Mouse (Mus musculus): ENCODE results near the gene Flrt3. TPM values are rescaled to one million over a fixed set of nuclear protein-coding genes. Genes with fewer than 3 reads are reported as not detected.

Flrt3 gene
- polyA plus RNA-seq, 1 experiment: 11.8 TPM

- Histone ChIP-seq H3K4me1 (ENCODE audit: control insufficient read depth, insufficient read depth, low read length) (no peaks in the 10 kb centered on the region), H3K27me3 (ENCODE audit: control insufficient read depth, insufficient read depth, low read length) (no peaks in the 10 kb centered on the region), H3K4me3 (replicated peaks; ENCODE audit: insufficient read depth, low read depth, low read length) (no peak overlapping the region), H3K27ac (ENCODE audit: insufficient read depth, low read length) (no peak overlapping the region)
- no peak for DNase-seq
- no peak for TF ChIP-seq CTCF (IDR thresholded peaks at IDR 0.05; ENCODE audit: borderline replicate concordance, insufficient read depth, low read depth, low read length)
- no peak for TF ChIP-seq POLR2A (IDR thresholded peaks at IDR 0.05; ENCODE audit: borderline replicate concordance, insufficient read depth, low read length)
- 91% methylated on average over 5 of the region's 5 CpGs for WGBS
Observed at GRCm38 (mm10) chr2:140693845-140694244, 22.6 kb upstream of the Flrt3 start.

GRCm38 (mm10) chr2:140692461-140692860, 21.2 kb upstream of the Flrt3 start:
- whole genome bisulfite sequencing: 91% methylated on average over 4 of the region's 4 CpGs
- TF ChIP-seq POLR2A (IDR thresholded peaks at IDR 0.05; ENCODE audit: borderline replicate concordance, insufficient read depth, low read length): no peak
- TF ChIP-seq CTCF (IDR thresholded peaks at IDR 0.05; ENCODE audit: borderline replicate concordance, insufficient read depth, low read depth, low read length): no peak
- no peak for DNase-seq
- Histone ChIP-seq H3K27ac (ENCODE audit: insufficient read depth, low read length) (no peak overlapping the region), H3K4me1 (ENCODE audit: control insufficient read depth, insufficient read depth, low read length) (no peaks in the 10 kb centered on the region), H3K4me3 (replicated peaks; ENCODE audit: insufficient read depth, low read depth, low read length) (no peak overlapping the region), H3K27me3 (ENCODE audit: control insufficient read depth, insufficient read depth, low read length) (no peaks in the 10 kb centered on the region)

GRCm38 (mm10) chr2:140691403-140691802, 20.1 kb upstream of the Flrt3 start:
- 97% methylated on average over 1 of the region's 1 CpGs for WGBS
- H3K27me3 ChIP-seq (ENCODE audit: control insufficient read depth, insufficient read depth, low read length): no peaks in the 10 kb centered on the region
- H3K4me3 ChIP-seq (replicated peaks; ENCODE audit: insufficient read depth, low read depth, low read length): no peak overlapping the region
- H3K4me1 ChIP-seq (ENCODE audit: control insufficient read depth, insufficient read depth, low read length): no peaks in the 10 kb centered on the region
- no peak for TF ChIP-seq CTCF (IDR thresholded peaks at IDR 0.05; ENCODE audit: borderline replicate concordance, insufficient read depth, low read depth, low read length)
- no peak for TF ChIP-seq POLR2A (IDR thresholded peaks at IDR 0.05; ENCODE audit: borderline replicate concordance, insufficient read depth, low read length)
- no peak overlapping the region for H3K27ac ChIP-seq (ENCODE audit: insufficient read depth, low read length)
- DNase-seq: no peak

GRCm38 (mm10) chr2:140690906-140691305, 19.6 kb upstream of the Flrt3 start:
- WGBS: 90% methylated on average over 2 of the region's 2 CpGs
- DNase-seq: no peak
- no peak overlapping the region for H3K27ac ChIP-seq (ENCODE audit: insufficient read depth, low read length)
- no peak overlapping the region for H3K4me3 ChIP-seq (replicated peaks; ENCODE audit: insufficient read depth, low read depth, low read length)
- H3K27me3 ChIP-seq (ENCODE audit: control insufficient read depth, insufficient read depth, low read length): no peaks in the 10 kb centered on the region
- TF ChIP-seq POLR2A (IDR thresholded peaks at IDR 0.05; ENCODE audit: borderline replicate concordance, insufficient read depth, low read length): no peak
- no peaks in the 10 kb centered on the region for H3K4me1 ChIP-seq (ENCODE audit: control insufficient read depth, insufficient read depth, low read length)

- H3K4me3 ChIP-seq (replicated peaks; ENCODE audit: insufficient read depth, low read depth, low read length): no peak overlapping the region
- no peaks in the 10 kb centered on the region for H3K27me3 ChIP-seq (ENCODE audit: control insufficient read depth, insufficient read depth, low read length)
- TF ChIP-seq POLR2A (IDR thresholded peaks at IDR 0.05; ENCODE audit: borderline replicate concordance, insufficient read depth, low read length): no peak
- TF ChIP-seq CTCF (IDR thresholded peaks at IDR 0.05; ENCODE audit: borderline replicate concordance, insufficient read depth, low read depth, low read length): no peak
- H3K27ac ChIP-seq (ENCODE audit: insufficient read depth, low read length): no peak overlapping the region
- 58% methylated on average over 3 of the region's 3 CpGs for WGBS
- no peaks in the 10 kb centered on the region for H3K4me1 ChIP-seq (ENCODE audit: control insufficient read depth, insufficient read depth, low read length)
- DNase-seq: no peak
Observed at GRCm38 (mm10) chr2:140676728-140677127, 5.5 kb upstream of the Flrt3 start.

- Histone ChIP-seq H3K27me3 (ENCODE audit: control insufficient read depth, insufficient read depth, low read length) (no peaks in the 10 kb centered on the region), H3K27ac (ENCODE audit: insufficient read depth, low read length) (no peak overlapping the region), H3K4me1 (ENCODE audit: control insufficient read depth, insufficient read depth, low read length) (no peaks in the 10 kb centered on the region), H3K4me3 (replicated peaks; ENCODE audit: insufficient read depth, low read depth, low read length) (no peak overlapping the region)
- 93% methylated on average over 5 of the region's 5 CpGs for WGBS
- TF ChIP-seq POLR2A (IDR thresholded peaks at IDR 0.05; ENCODE audit: borderline replicate concordance, insufficient read depth, low read length) (no peak), CTCF (IDR thresholded peaks at IDR 0.05; ENCODE audit: borderline replicate concordance, insufficient read depth, low read depth, low read length) (no peak)
- no peak for DNase-seq
Observed at GRCm38 (mm10) chr2:140673466-140673865, 2.2 kb upstream of the Flrt3 start.

GRCm38 (mm10) chr2:140670457-140670856, 812 bp downstream of the Flrt3 start:
- H3K27me3 ChIP-seq (ENCODE audit: control insufficient read depth, insufficient read depth, low read length): no peaks in the 10 kb centered on the region
- under 1% methylated on average over 12 of the region's 12 CpGs for WGBS
- H3K4me1 ChIP-seq (ENCODE audit: control insufficient read depth, insufficient read depth, low read length): peaks cover 5% of the 10 kb centered on the region; the same call in 1 of the 2 replicates
- peak overlapping the region; percentile 60 for H3K4me3 ChIP-seq (replicated peaks; ENCODE audit: insufficient read depth, low read depth, low read length)
- peak overlapping the region; percentile 77 for H3K27ac ChIP-seq (ENCODE audit: insufficient read depth, low read length)
- TF ChIP-seq POLR2A (IDR thresholded peaks at IDR 0.05; ENCODE audit: borderline replicate concordance, insufficient read depth, low read length): no peak
- TF ChIP-seq CTCF (IDR thresholded peaks at IDR 0.05; ENCODE audit: borderline replicate concordance, insufficient read depth, low read depth, low read length): no peak
- DNase-seq: peak; percentile 75 to 80

- 14% methylated on average over 2 of the region's 2 CpGs for WGBS
- Histone ChIP-seq H3K27ac (ENCODE audit: insufficient read depth, low read length) (no peak overlapping the region), H3K27me3 (ENCODE audit: control insufficient read depth, insufficient read depth, low read length) (no peaks in the 10 kb centered on the region), H3K4me1 (ENCODE audit: control insufficient read depth, insufficient read depth, low read length) (peaks cover 7% of the 10 kb centered on the region; the same call in 1 of the 2 replicates), H3K4me3 (replicated peaks; ENCODE audit: insufficient read depth, low read depth, low read length) (peak overlapping the region; percentile 60)
- DNase-seq: peak in 1 of 2 experiments; percentile 17
- TF ChIP-seq CTCF (IDR thresholded peaks at IDR 0.05; ENCODE audit: borderline replicate concordance, insufficient read depth, low read depth, low read length) (no peak), POLR2A (IDR thresholded peaks at IDR 0.05; ENCODE audit: borderline replicate concordance, insufficient read depth, low read length) (no peak)
Observed at GRCm38 (mm10) chr2:140669786-140670185, 1.5 kb downstream of the Flrt3 start.

Data from cerebellum, adult 2 months (tissue).